9 mouse cellular contexts compared by ENCODE assay signal in genomic region chr4:95318561-95318960, GRCm38 (mm10).
DNase-seq lines count a peak whose midpoint lies in the region; ATAC-seq lines count a peak whose summit lies in the region.
"Had no signal": no experiment of that assay in that cellular context is flagged by ENCODE, and none has a peak within 500 bp of the region (broad histone marks: within the 10 kb centered on the region; RNA-seq: fewer than 3 reads in every experiment).

No protein-coding gene starts in this region.

- H3K27ac ChIP-seq in embryonic facial prominence, embryonic 14.5 days (replicated peaks; ENCODE audit: low read depth, low read length): peak overlapping the region; percentile 72
- H3K27ac ChIP-seq: left cerebral cortex, adult 2 months had no signal

- peak; percentile 38 for ATAC-seq in embryonic facial prominence, embryonic 14.5 days (ENCODE audit: low read depth)
- no peak for ATAC-seq in erythroblast, adult 5-6 weeks (replicated peaks; ENCODE audit: low FRiP score, poor library complexity, severe bottlenecking)

- no peak overlapping the region for H3K9ac ChIP-seq in embryonic facial prominence, embryonic 14.5 days (ENCODE audit: low read depth, low read length)

- H3K4me1 ChIP-seq in embryonic facial prominence, embryonic 14.5 days (ENCODE audit: control insufficient read depth, insufficient read depth, low read length): peaks cover 21% of the 10 kb centered on the region

- no peaks in the 10 kb centered on the region for H3K9me3 ChIP-seq in embryonic facial prominence, embryonic 14.5 days (ENCODE audit: control insufficient read depth, low read length)

- no peaks in the 10 kb centered on the region for H3K36me3 ChIP-seq in embryonic facial prominence, embryonic 14.5 days (ENCODE audit: control insufficient read depth, insufficient read depth, low read length)

- intact Hi-C loops in heart, postnatal 10 days (cut with DNase I): no loop called here

- 15% methylated on average over 1 of the region's 1 CpGs for WGBS in embryonic facial prominence, embryonic 14.5 days

- H3K27me3 ChIP-seq in embryonic facial prominence, embryonic 14.5 days (replicated peaks; ENCODE audit: control insufficient read depth, insufficient read depth, low read length): no peaks in the 10 kb centered on the region

- H3K4me2 ChIP-seq in embryonic facial prominence, embryonic 14.5 days (ENCODE audit: low read depth, low read length): peak overlapping the region; percentile 23; the same call in 1 of the 2 replicates

- peak; percentile 19 for DNase-seq in adrenal gland, postnatal 14 days
- DNase-seq in adrenal gland, postnatal 4 days (ENCODE audit: low spot score in 2 of 2): no peak
- DNase-seq in 3T3-L1 (ENCODE audit: low read depth, low spot score): peak; percentile 76
- peak; percentile 82 for DNase-seq in embryonic facial prominence, embryonic 14.5 days (ENCODE audit: low spot score)
- peak; percentile 17 to 41 for DNase-seq in heart, postnatal 10 days
- no peak for DNase-seq in urinary bladder, postnatal 4 days (ENCODE audit: low spot score in 2 of 2)
- DNase-seq in gastrocnemius, postnatal 25 days: no peak

- no peak overlapping the region for H3K4me3 ChIP-seq in embryonic facial prominence, embryonic 14.5 days (ENCODE audit: low read depth, low read length)
- H3K4me3 ChIP-seq: left cerebral cortex, adult 2 months had no signal

Comparison
In these comparisons a context has a peak if more than half of its experiments do, and no peak if none do; other contexts are left out.
1. DNase-seq: peak in adrenal gland, postnatal 14 days (single experiment), 3T3-L1 (single experiment), embryonic facial prominence, embryonic 14.5 days (single experiment) and heart, postnatal 10 days (2 of 2); none in adrenal gland, postnatal 4 days (0 of 2), urinary bladder, postnatal 4 days (0 of 2) and gastrocnemius, postnatal 25 days (single experiment).